Mouse (Mus musculus) CH12.LX (cell line): ENCODE measurements around the gene Lsm2.

Experiments
- CTCF ChIP-seq, 2 experiments: IDR thresholded peaks in 1 of 2; conservative IDR thresholded peaks in 1 of 2; 2 replicates each; pipeline ENCODE4 v1.5.1; 2011 to 2012; ENCODE audit warnings: low read depth in 2 of 2, low read length in 2 of 2, improper control_type of control experiment in 1 of 2, inconsistent platforms in 1 of 2, mild to moderate bottlenecking in 1 of 2, moderate library complexity in 1 of 2
- E2F4 ChIP-seq: IDR thresholded peaks from 2 replicates; pipeline ENCODE4 v1.6.1; 2011; ENCODE audit warnings: low read depth, low read length, improper control_type of control experiment; ENCODE audit not compliant: insufficient replicate concordance
- EP300 ChIP-seq: IDR thresholded peaks from 2 replicates; pipeline ENCODE4 v1.6.1; 2011; ENCODE audit warnings: low read length, improper control_type of control experiment
- GABPA ChIP-seq: IDR thresholded peaks from 2 replicates; pipeline ENCODE4 v1.6.1; 2012; ENCODE audit warnings: low read depth, low read length, improper control_type of control experiment, inconsistent platforms; ENCODE audit not compliant: insufficient replicate concordance
- MAZ ChIP-seq: IDR thresholded peaks from 2 replicates; pipeline ENCODE4 v1.6.1; 2012; ENCODE audit warnings: low read depth, mild to moderate bottlenecking, inconsistent platforms, low read length, improper control_type of control experiment, moderate library complexity
- MEF2A ChIP-seq: IDR thresholded peaks from 2 replicates; pipeline ENCODE4 v1.6.1; 2014; ENCODE audit warnings: low read depth, mild to moderate bottlenecking, inconsistent platforms, low read length, improper control_type of control experiment, borderline replicate concordance
- NRF1 ChIP-seq: IDR thresholded peaks from 2 replicates; pipeline ENCODE4 v1.6.1; 2014; ENCODE audit warnings: low read depth, mild to moderate bottlenecking, inconsistent platforms, low read length, improper control_type of control experiment, moderate library complexity
- TCF12 ChIP-seq: IDR thresholded peaks from 2 replicates; pipeline ENCODE4 v1.6.1; 2014; ENCODE audit warnings: low read depth, mild to moderate bottlenecking, inconsistent platforms, low read length, improper control_type of control experiment
- ZKSCAN1 ChIP-seq: IDR thresholded peaks from 2 replicates; pipeline ENCODE4 v1.6.1; 2012; ENCODE audit warnings: low read depth, inconsistent platforms, low read length, improper control_type of control experiment, borderline replicate concordance

DNA sequence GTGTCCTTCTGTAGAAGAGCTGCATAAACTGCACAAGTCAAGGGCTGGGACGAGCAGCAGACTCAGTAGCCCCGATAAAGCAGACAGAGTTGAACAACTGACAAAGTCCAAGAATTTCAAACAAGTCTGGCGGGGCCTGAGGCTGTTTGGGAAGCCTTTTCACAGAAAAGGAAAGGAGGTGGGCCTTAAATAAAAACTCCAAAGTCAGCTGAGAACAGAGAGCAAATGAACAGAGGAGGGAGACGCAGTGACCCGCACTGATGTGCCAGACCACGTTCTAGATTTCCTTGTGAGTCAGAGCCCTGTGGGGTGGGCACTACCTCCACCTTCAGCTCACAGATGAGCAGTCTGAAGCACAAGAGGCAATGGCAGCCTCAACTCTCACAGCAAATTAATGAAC is 53.2 kb downstream of the Lsm2 start:
- no peak for TF ChIP-seq TCF12
- TF ChIP-seq GABPA = no peak
- TF ChIP-seq EP300 = no peak
- TF ChIP-seq NRF1 = no peak
- TF ChIP-seq CTCF (conservative IDR thresholded peaks at IDR 0.05 in 1 of 2, IDR thresholded peaks at IDR 0.05 in 1 of 2; ENCODE audit: low read depth in 2 of 2, low read length in 2 of 2) = no peak
- TF ChIP-seq MAZ = no peak
- TF ChIP-seq ZKSCAN1 = no peak
- TF ChIP-seq MEF2A = no peak
- no peak for TF ChIP-seq E2F4
